Mouse (Mus musculus) cortical plate, adult 2 months (tissue): ENCODE measurements around the gene Birc2. TPM values are rescaled to one million over a fixed set of nuclear protein-coding genes. Genes with fewer than 3 reads are reported as not detected.

Experiments
- H3K27ac ChIP-seq: fragments of 200-500 bp; 2 replicates; pipeline ENCODE4 v1.5.1; 2012; ENCODE audit warnings: low read length, control low read depth, inconsistent platforms; ENCODE audit not compliant: insufficient read depth
- H3K4me1 ChIP-seq: fragments of 200-500 bp; 2 replicates; pipeline ENCODE4 v1.6.1; 2011; ENCODE audit warnings: low read length; ENCODE audit not compliant: control insufficient read depth, insufficient read depth
- H3K4me3 ChIP-seq: fragments of 200-500 bp; 2 replicates; pipeline ENCODE4 v1.5.1; 2011; ENCODE audit warnings: mild to moderate bottlenecking, low read length, control low read depth; ENCODE audit not compliant: insufficient read depth
- CTCF ChIP-seq: fragments of 200-500 bp; IDR thresholded peaks from 2 replicates; pipeline ENCODE4 v1.5.1; 2011; ENCODE audit warnings: mild to moderate bottlenecking, control low read depth, low read length; ENCODE audit not compliant: insufficient read depth; ENCODE audit errors: extremely low read depth
- POLR2A ChIP-seq: fragments of 200-500 bp; IDR thresholded peaks from 2 replicates; pipeline ENCODE4 v1.6.1; 2011; ENCODE audit warnings: mild to moderate bottlenecking, low read length, control low read depth; ENCODE audit not compliant: insufficient read depth; ENCODE audit errors: extremely low read depth
- polyA plus RNA-seq: library from polyadenylated mRNA; depleted of rRNA; stranded (reverse); fragments of >200 nt; gene quantifications from 2 replicates; pipeline ENCODE4 v1.2.3, GENCODE M21; 2012

Gene Birc2
- polyA plus RNA-seq, 1 experiment: 27.4 TPM

- Histone ChIP-seq H3K27ac (no peak overlapping the region), H3K4me3 (no peak overlapping the region), H3K4me1 (no peaks in the 10 kb centered on the region)
- TF ChIP-seq CTCF (no peak), POLR2A (no peak)
Observed at GRCm38 (mm10) chr9:7788411-7788810, 48.5 kb downstream of the Birc2 start.

DNA sequence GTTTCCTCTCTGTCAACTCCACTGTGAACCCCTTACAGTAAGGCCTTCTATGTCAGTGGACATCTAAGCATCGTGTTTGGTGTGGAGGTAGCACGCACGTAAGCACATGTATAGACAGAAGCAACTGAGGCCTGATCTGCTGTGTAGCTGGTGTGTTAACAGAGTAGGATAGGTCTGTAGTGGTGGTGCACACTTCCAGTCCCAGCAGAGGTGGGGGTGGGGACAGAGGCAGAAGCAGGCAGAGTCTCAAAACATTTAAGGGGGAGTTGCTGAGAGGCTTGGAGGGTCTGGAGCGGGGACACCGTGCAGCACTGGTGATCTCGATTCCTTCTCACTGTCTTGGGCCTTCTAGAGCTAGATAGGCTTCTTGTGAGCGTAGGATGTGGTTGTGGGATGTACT lies 50.8 kb downstream of the Birc2 start:
- no peak overlapping the region for H3K4me3 ChIP-seq
- TF ChIP-seq POLR2A (no peak), CTCF (no peak)
- H3K27ac ChIP-seq: no peak overlapping the region
- H3K4me1 ChIP-seq: no peaks in the 10 kb centered on the region

DNA sequence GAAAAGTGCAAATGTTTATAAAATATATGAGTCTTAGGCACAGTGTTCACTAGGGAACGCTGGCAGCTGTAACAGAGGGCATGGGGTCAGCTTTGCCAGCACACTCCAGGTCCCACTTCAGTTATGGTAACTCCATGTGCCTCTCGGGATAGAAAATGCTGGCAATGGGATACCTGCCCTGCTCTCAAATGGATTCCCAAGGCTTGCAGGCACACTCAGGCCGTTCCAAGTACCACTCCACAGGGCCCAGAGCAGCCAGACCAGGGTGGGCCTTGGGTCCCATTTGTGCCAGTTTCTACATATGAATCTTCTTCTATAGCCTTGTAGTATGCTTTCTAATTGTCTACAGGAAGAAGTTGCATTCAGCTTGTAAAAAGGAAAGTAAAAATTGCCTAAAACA lies 51.5 kb downstream of the Birc2 start:
- Histone ChIP-seq H3K4me3 (no peak overlapping the region), H3K27ac (no peak overlapping the region), H3K4me1 (no peaks in the 10 kb centered on the region)
- TF ChIP-seq POLR2A: no peak
- TF ChIP-seq CTCF: no peak

- Histone ChIP-seq H3K27ac (no peak overlapping the region), H3K4me3 (no peak overlapping the region), H3K4me1 (no peaks in the 10 kb centered on the region)
- TF ChIP-seq POLR2A (no peak), CTCF (no peak)
Observed at GRCm38 (mm10) chr9:7784615-7785012, 52.2 kb downstream of the Birc2 start.

GRCm38 (mm10) chr9:7783823-7784614 lies 52.8 kb downstream of the Birc2 start:
- no peaks in the 10 kb centered on the region for H3K4me1 ChIP-seq
- TF ChIP-seq CTCF (no peak), POLR2A (no peak)
- H3K4me3 ChIP-seq: no peak overlapping the region
- no peak overlapping the region for H3K27ac ChIP-seq

DNA sequence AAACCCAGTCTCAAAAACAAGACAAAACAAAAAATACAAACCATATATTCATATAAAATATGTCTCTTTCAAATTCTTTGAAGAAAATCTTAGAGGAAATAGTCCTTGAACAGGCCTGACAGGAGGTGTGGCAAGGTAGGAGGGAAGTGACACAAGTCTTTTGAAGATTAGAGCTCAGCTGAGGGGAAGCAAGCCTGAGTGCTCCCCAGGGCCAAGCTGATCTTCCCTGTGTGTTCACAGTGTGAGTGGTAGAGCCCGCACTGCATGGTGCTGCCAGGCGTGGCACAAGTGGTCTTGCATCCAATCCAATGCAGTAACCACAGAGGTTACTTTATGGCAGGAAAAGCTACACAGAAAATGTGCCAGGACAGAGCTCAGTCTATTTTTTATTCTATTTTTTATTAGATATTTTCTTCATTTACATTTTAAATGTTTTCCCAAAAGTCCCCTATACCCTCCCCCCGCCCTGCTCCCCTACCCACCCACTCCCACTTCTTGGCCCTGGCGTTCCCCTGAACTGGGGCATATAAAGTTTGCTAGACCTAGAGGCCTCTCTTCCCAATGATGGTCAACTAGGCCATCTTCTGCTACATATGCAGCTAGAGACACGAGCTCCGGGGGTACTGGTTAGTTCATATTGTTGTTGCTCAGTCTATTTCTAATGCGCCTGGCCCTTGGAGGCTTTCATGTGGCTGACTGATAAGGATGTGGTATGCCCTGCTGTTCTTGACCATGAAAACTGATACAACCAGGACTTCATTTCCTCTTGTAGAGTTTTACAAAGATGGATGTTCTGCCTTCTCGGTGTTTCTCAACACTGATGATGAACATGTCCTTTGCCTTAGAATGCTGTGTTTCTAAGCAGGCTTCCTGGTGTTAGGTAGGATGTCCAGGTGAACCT lies 56.4 kb downstream of the Birc2 start:
- TF ChIP-seq POLR2A (no peak), CTCF (no peak)
- H3K4me3 ChIP-seq: no peak overlapping the region
- no peak overlapping the region for H3K27ac ChIP-seq
- no peaks in the 10 kb centered on the region for H3K4me1 ChIP-seq

DNA sequence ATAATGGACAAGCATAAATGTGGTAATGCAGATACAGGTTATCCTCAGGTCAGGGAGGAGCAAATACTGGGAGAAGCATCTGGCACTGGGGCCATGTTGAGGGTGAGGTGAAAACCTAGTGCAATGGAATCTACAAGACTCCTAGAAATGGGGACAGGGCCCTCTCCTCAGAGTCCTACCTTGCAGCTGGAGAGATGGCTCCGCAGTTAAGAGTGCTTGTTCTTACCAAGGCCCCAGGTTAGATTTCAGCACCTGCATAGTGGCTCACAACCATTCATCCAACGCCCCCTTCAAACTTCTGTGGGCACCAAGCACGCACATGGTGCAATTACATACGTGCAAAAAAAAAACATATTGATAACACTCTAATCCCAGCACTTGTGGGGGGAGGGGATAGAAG lies 57.1 kb downstream of the Birc2 start:
- H3K4me3 ChIP-seq: no peak overlapping the region
- TF ChIP-seq POLR2A (no peak), CTCF (no peak)
- no peak overlapping the region for H3K27ac ChIP-seq
- no peaks in the 10 kb centered on the region for H3K4me1 ChIP-seq

- TF ChIP-seq POLR2A: no peak
- TF ChIP-seq CTCF: no peak
- Histone ChIP-seq H3K4me1 (no peaks in the 10 kb centered on the region), H3K4me3 (no peak overlapping the region), H3K27ac (no peak overlapping the region)
Observed at GRCm38 (mm10) chr9:7778771-7779170, 58.1 kb downstream of the Birc2 start.

DNA sequence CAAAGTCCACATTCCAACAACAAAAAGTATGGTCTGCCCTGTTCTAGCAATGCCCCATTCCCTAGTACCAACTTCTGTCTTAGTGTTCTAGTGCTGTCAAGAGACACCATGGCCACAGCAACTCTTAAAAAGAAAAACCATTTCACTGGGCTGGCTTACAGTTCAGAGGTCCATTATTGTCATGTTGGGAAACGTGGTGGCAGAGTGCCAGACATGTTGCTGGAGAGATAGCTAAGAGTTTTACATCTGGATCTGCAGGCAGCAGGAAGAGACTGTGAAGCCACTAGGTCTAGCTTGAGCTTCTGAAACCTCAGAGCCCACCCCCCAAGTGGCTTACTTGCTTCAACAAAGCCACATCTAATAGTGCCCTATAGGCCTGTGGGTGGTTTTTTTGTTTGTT lies 59.2 kb downstream of the Birc2 start:
- Histone ChIP-seq H3K27ac (no peak overlapping the region), H3K4me1 (no peaks in the 10 kb centered on the region), H3K4me3 (no peak overlapping the region)
- TF ChIP-seq CTCF (no peak), POLR2A (no peak)

- TF ChIP-seq POLR2A (no peak), CTCF (no peak)
- Histone ChIP-seq H3K27ac (no peak overlapping the region), H3K4me1 (no peaks in the 10 kb centered on the region), H3K4me3 (no peak overlapping the region)
Observed at GRCm38 (mm10) chr9:7776940-7777339, 59.9 kb downstream of the Birc2 start.
